Mouse (Mus musculus) frontal cortex, postnatal 14 days (tissue): ENCODE results near the gene Zfp62.
"Not testable (repeated sequence)": the region's sequence is repeated elsewhere in the genome, so short reads cannot be mapped to it uniquely, and the experiment has no call there.

Source experiments
- DNase-seq, 2 experiments: peaks; one replicate each; pipeline ENCODE4 v3.0.0; 2022; ENCODE audit warnings: low spot score in 2 of 2

Gene Zfp62

DNA sequence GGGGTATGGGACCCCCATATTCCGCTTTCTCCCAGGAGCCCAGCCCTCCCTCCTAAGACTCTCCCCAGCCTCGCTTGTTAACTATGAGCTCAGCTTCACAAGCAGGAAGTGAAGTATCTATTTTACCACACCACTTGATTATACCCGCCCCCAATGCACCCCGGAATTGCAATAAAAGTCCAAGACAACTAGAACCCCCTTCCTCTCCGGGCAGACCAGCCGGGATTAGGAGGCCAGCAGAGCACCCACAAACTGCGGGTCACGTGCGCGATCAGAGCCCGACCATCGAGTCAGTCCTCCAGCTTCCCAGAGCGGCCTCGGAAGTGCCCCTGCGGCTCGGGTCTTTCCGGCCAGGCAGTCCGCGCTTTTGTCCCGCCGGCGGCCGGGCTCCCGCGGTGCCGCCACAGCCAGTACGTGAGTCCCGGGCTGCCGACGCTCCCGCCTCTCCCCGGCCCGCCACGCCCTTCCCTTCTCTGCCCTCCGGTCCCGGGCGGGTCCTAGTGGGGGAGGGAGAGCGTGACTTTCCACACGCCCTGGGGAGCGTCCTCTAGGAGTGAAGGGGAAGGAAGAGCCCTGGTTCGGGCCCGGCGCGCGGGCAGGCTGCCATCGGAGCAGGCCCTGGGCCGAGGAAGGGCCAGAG, at the start of gene Zfp62:
TSS of gene Zfp62 (plus strand) at position 164 of the 640 bp plus-strand sequence.
- DNase-seq = peak; percentile 84

DNA sequence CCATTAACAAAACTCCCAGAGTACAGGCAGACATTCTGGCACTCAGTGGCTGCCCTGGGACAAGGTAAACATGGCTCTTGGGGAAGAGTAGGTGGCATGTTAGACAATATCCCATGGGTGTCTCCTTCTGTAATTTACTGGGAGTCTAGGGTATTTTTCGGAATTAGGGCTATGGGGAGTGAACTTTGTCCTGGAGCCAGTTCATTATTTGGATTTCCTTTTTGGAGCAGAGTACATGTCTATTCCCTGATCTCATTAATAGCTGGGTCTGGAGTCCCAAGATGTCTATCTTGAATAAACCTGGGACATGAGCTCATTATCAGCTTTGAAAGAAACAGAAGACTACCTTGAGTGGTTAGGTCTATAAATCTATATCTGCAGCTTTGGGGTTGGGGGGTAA, 49.0 kb upstream of the Zfp62 start, which contains the start of gene Olfr1394:
TSS of gene Olfr1394 (plus strand) at position 301 of the 400 bp plus-strand sequence.
- DNase-seq = no peak

DNA sequence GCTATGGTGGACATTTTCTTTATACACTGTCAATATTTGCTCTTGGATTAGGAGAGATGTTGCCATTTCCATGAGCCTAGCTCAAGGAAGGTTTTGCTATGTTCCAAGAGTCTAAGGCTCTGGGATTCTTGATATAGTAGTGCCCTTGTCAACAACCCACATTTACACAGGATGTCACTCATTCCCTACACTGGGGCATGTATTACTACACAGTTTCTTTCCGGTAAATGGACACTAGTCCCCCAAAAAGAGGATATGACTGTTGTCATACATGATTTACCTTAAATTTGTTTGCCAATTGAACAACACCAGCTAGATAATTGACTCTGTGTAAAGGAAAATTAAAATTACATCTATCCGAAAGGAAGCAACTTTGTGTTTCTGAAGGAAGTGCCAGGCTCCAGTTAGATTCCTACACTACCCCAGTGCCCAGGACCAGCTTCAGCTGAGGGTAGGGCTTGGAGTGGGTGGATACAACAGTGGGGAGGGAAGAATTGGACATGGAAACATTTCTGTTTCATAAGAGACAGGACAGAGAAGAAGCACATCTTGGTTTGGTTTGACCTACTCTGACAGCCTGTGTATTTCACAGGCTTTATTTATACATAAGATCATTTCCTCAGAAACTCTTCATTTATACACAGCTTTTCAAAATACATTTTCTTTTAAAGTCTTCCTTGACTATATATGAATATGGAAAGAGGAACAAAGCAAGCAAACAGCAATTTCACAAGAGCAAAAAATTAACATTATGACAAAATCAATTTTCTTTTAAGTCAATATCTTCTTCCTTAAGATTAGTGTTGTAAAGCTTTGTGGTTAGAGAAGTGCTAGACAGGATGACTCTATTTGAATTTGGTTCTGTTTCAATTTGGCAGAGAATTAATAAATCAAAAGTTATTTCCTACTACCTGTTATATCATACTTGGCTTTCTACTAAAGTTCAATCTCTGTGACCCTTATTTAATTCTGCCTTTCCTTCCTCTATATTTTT, 46.0 kb upstream of the Zfp62 start:
- DNase-seq = no peak

DNA sequence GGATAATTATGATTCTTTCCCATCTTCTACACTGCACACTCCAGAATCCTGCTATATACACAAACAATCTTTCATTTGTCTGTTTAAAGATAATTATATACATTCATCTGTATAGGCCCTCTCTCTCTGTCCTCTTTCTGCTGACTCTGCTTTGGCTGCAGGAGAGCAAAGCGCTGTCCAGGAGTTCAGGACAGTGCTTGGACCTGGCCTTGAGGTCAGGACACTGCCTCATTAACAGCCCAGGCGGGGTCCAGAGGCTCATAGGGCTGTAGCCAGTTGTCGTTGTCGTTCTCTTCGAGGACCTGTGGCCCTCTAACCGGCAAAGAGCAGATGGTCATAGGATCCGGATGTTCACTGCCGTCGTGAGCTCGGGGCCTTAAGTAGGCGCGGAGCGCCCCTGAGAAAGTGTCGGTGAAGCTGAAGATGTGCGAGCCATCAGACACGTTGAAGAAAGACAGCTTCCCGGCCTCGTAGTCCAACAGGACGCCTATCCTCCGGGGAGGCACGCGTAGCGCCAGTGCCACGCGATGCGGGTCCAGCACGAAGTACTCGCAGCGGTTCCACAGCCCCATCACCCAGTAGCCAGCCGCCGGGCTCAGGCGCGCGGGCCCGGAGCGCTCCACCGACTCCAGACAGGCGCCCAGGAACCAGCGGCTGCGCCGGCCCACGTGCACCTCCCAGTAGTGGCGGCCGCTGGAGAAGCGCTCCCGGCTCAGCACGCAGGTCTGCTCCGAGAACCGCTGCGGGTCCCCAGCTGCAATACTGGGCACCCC, 34.1 kb upstream of the Zfp62 start:
- DNase-seq = no peak

DNA sequence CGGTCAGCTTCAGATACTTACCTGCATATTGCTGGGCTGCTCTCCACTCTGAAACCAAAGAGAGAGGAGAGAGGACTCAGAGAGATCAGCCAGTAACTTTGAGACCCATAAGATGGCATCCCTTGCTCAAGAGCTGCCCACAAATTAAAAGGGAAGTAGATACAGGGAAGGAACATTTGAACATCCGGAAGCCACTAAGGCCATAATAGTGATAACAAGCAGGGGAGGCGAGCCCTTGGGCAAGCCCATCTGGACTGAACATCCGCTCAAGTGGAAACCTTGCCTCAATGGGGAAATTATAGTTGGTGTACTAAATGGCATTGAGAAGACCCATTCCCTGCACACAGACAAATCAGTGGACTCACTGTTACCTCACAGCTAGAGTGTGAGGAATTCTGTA, 32.5 kb upstream of the Zfp62 start:
- DNase-seq = no peak

DNA sequence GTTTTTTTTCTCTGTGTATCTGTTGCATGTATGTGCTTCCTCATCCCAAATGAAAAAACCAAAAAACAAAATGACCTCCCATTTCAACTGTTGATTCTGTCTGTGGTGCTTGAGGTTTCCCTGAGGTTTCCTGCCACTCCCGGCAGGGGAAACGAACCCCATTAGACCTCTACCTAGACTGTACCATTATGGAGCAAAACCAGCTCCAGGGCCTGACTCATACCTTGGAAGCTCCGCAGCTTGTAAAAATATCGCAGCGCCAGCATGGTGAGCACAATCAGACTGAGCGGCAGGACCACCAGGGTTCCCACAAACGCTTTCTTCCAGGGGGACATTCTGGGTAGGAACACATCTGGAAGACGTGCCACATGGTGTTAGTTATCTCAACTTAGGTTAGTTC, 27.7 kb upstream of the Zfp62 start:
- no peak for DNase-seq

DNA sequence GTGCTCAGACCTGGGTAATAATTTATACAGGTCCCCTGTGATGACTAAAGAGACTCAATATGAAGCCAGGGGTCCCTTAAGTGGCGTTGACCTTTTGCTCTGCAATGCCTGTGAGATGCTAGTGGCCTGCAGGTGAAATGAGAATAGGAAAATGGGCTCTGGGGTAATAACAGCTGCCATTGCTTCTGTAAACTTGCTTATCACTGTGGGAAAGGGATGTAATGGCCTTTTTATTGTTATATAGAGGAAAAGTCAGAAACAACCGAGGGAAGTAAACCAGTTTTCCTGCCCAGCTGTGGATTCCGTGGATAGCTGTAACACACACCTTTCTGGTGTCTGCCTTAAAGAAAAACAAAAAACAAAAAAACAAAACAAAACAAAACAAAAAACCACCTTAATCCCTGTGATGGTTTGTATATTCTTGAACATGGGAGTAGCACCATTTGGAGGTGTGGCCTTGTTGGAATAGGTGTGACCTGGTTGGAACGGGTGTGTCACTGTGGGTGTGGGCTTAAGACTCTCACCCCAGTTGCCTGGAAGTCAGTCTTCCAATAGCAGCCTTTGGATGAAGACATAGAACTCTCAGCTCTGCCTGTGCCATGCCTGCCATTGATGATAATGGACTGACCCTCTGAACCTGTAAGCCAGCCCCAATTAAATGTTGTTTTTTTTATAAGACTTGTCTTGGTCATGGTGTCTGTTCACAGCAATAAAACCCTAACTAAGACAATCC, 26.9 kb upstream of the Zfp62 start:
- not testable (repeated sequence) for DNase-seq

DNA sequence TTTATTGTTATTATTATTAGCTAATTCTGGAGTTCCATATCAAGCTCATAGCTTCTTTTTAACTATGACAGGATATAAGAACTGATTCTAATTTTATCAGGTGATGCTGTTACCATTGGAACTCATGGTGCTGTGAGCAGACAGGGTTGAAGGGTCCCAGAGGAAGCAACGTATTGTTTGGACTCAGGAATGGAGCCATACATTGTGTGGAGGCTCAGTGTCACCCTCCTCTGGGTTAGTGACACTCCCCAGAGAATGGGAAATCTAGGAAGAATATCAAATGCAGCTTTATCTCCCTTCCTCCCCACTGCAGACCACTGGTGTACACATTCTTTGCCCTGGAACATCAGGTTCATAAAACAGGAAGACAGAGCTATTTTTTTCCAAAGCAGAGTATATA, 19.9 kb upstream of the Zfp62 start:
- DNase-seq = no peak

DNA sequence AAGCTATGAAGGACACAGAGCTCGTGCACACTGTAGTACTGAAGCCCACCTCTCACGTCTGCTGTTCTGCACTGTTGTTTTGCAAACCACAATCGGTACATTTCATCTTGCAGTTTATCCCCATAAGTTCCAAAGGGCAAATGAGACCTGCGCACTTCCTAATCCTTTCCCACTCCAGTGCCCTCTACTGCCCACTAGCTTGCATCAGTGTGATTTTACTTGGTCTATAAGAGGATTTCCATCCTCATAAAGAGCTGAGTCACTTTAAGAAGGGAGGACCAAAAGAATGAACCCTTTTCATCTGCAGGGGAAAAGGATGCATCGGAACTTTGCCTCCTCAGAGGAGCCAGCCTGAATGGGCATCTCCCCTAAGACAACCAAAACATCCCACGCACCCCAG, 16.6 kb upstream of the Zfp62 start:
- DNase-seq = no peak

DNA sequence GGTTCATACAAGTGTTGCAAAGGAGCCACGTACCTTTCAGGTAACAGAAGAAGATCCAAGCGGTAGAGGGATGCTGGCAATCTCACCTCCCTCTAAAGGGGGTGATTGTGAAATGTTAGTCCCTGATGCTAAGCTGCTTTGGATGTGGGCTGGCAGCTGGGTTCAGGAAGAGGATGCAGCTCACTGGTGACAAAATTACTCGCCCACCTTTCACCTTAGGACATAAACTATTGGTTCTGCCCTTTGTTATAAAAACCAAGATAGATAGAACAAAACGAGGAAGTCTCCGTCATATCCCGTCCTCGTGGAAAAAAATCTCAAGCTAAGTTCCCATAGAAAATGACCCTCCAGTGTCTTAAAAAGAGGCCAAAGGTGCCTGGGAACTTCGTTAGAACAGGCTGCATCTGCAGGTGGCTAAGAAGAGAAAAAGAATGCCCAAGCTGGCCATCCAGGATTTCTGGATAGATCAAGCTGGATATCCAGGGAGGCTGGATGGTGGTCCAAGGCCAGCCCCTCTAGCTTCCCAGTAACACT, 16.1 kb upstream of the Zfp62 start, which contains the start of gene Btnl9:
TSS of gene Btnl9 (minus strand) at position 205 of the 534 bp plus-strand sequence.
- no peak for DNase-seq

DNA sequence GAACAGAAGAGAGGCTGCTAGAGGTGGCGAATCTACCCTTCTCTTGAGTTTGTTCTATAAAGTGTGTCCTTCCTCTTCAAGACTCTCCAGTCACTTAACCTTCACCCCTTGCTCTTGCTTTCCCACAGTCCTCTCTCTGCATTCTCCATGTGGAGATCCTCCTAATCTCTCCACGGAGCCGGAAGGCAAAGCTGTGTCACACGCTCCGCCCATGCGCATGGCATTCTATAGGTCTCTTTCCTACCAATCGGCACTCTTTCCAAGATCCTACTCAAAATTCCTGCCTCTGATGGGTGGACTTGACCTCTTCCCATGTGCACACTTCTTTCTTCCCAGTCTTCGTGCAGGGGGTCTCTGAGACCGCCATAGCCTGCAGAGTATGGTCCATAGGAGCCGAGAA, 15.4 kb upstream of the Zfp62 start:
- no peak for DNase-seq

DNA sequence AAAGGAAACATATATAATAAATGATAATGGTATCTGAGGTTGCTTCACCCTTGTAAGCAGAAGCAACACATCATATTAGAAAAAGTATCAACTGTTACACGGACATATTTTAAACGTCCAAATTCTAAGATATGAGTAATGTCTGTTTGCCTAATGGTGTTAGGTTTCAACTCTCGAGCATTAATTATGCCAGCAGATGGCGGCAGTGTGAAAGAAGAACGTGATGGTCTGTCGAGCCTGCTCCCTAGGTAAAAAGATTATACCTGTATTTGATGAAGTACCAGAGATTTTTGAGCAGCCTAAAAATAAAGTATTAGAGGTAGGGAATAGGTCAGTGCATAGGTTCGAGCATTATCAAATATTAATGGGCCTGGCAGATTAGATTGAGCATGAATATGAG, 13.4 kb upstream of the Zfp62 start:
- peak in 1 of 2 experiments; percentile 49 for DNase-seq

DNA sequence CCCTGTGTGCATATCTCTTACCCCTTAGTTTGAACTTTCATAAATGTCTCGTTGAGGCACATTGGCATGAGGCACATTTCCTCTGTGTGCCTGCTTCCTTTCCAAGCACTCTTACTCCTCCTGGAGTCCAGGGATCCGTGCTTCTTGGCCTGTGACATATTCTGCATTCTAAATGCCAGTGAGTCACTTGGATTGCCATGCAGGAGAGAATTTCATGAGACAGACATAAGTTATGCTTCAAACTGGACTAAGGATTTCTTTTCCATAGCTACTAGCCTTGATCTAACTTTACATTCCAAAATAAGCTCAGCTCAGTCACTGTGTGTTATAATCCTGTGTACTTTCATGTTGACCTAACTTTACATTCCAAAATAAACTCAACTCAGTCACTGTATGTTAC, 12.0 kb upstream of the Zfp62 start:
- DNase-seq = no peak

DNA sequence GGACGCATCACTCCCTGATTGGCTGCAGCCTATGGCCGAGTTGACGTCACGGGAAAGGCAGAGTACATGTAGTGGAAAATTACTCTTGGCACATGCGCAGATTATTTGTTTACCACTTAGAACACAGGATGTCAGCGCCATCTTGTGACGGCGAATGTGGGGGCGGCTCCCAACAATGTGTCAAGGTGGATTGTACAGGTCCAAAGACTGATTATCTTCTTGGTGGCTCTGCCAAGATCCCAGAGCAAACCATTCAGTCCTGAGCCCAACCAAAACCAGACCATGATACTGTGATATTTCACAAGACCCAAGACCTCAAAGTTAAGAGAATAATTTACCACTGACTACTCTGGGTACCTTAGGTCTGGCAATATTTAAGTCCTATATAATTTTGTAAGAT, 8.3 kb upstream of the Zfp62 start:
- not testable (repeated sequence) for DNase-seq

DNA sequence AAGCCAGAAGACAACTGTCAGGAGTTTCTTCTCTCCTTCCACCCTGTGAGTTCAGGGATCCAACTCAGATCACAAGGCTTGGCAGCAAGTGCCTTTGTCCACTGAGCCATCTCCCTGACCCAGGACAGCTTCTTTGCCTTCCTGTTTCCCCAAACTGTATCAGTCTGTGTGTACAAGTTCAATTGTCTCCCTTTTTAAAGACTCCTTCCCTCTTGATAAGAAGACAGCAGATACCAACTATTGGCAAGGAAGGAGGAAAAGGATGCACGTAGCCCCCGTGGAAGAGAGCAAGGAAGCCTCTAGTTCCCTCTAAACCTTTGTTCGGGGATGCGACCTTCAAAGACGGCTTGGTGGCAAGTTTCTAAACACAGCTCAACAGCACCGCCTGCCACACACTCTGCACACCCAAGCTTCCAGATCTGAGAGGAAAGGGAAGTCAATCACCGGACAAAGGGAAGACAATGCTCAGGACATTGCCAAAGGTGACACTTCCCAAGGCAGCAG, 7.2 kb upstream of the Zfp62 start:
- DNase-seq = no peak

DNA sequence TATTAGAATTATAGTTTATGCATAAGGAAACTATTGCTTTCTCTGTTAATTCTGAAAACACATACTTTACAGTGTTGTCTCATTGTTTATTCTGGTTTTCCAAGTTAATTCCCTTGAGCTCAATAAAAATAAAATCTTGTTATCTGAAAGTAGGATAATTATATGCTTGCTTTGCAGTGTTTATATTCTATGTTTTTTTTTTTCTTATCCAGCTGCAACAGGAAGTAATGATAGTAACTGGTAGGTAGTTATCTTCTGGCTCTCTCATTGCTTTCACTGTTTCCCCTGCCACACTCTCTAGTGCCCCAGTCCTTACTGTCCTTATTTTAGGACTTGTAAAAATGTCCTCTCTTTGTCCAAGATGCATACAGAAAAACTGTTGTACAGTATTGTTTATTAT, 2.4 kb upstream of the Zfp62 start:
- no peak for DNase-seq

DNA sequence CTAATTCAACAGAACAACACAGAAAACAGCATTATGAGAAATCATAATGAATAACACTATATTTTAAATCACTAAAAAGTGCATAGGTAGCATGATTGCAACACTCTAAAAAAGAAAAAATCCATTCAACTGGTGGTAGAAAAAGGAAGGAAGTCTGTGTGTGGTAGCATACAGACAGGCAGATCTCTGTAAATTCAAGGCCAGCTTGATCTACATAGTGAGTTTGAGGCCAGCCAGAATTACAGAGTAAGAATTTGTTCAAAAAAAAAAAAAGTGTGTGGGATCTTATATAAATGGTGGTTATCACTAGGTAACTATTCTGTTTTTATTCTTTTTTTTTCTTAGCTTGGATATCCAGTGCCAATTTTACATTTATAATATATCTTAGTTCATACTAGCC, 1.9 kb upstream of the Zfp62 start:
- no peak for DNase-seq

DNA sequence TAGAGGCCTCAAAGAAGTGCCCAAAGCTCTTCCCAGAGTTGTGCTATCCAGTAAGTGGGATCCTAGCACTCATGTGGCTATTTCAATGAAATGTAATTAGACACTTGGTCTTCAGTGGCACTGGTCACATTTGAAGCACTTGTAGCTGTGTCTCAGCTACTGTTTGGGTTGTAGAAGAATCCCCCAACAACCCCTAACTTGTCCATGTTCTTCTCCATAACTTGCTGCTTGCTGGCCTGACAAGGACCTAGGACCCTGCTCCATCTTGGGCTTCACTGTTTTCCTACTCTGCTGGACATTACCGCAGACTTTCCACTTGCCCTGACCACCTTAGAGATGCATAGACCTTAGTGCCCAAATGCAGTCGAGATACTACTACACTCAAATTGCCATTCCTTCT, 1.0 kb upstream of the Zfp62 start:
- DNase-seq = no peak

DNA sequence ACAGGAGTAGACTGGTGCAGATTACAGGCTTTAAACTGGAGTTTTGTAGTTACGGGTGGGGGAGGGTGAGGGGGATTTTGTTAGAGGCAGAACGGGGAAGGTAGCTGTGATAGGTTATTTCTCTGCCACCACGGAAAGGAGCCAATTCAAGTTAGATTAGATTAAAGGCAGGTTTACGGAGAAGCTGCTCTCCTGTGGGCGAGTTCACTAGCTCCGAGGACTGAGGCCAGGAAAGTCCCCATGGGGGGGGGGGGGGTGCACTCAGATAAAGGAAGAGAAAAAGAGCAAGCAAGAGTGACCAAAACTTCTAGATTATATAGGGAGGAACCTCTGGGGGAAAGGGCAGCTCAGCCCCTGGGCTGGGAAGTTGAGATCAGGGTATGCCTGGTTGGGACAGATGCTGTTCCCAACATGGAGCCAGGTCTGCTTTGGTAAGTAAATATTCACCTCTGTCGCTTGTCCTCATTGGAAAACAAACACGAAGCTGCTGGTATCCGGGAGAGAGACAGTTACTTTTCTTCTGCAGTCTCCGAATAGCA, 500 bp upstream of the Zfp62 start:
- no peak for DNase-seq

DNA sequence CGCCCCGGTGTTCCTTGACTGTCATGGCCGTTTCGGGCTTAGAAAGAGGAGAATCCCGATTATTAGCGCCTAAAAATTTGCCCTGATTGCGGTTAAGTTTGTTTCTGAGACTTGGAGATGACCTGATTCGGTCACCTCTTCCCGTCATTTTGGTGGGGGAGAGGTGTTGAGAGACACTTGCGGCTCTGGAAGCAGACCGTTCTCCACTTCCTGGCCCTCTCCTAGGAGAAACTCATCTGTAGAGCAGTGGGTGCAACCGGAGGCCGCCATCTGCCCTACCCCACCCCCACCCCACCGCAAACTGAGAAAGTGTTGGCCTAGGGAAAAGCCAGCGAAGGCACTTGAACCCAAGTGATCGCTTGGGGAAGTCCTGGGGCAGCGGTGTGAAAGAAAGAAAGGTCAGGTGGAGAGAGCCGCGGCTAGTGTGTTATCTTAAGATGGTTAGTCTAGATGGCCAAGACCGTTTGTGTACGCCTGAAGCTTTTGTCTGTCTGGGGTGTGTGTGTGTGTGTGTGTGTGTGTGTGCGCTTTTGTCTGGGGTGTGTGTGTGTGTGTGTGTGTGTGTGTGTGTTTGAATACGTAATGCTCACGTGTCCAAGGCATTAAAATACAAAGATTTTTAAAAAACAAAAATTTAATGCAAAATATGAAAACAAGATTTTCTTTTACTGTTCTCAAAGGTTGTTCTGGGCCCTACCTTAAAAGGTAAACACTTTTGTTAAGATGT, 842 bp downstream of the Zfp62 start:
- no peak for DNase-seq
